Mouse (Mus musculus): ENCODE results near the gene Rbm12b1. TPM values are rescaled to one million over a fixed set of nuclear protein-coding genes. Genes with fewer than 3 reads are reported as not detected.

Gene Rbm12b1
- 2.4 and 2.9 TPM in 2 replicates for polyA plus RNA-seq (2012; rRNA removed)

GRCm38 (mm10) chr4:12140141-12140567, at the start of gene Rbm12b1:
Gene Rbm12b1, plus strand, starts transcription at chr4:12140264.

GRCm38 (mm10) chr4:12171318-12172091, 31.4 kb downstream of the Rbm12b1 start, which contains the start of gene Fam92a:
Gene Fam92a, minus strand, starts transcription at chr4:12172015.

Other genes starting within 250 kb of the Rbm12b1 start
- gene Gm10604, start 159.0 kb upstream of the Rbm12b1 start, polyA plus RNA-seq (2012; rRNA removed): not detected in 2 replicates
- gene Rbm12b2, start 50.8 kb upstream of the Rbm12b1 start, polyA plus RNA-seq (2012; rRNA removed): 3.0 and 3.7 TPM in 2 replicates
- 8.5 and 8.8 TPM in 2 replicates for gene Fam92a, start 31.8 kb downstream of the Rbm12b1 start, polyA plus RNA-seq (2012; rRNA removed)